Mouse (Mus musculus): ENCODE data around the gene Nme2. TPM values are rescaled to one million over a fixed set of nuclear protein-coding genes. Genes with fewer than 3 reads are reported as not detected.

The Nme2 gene
- polyA plus RNA-seq, 1 experiment from 2014 or later: 124 TPM

GRCm38 (mm10) chr11:93908829-93909228 is 47.2 kb downstream of the Nme2 start:
- no peak for ATAC-seq (ENCODE audit: low FRiP score)

GRCm38 (mm10) chr11:93907839-93908238 is 48.2 kb downstream of the Nme2 start:
- Histone ChIP-seq H3K4me2 (replicated peaks) (no peak overlapping the region), H3K4me1 (no peaks in the 10 kb centered on the region), H3K9ac (no peak overlapping the region), H3K36me3 (peaks cover 59% of the 10 kb centered on the region), H3K9me3 (replicated peaks) (no peaks in the 10 kb centered on the region), H3K4me3 (no peak overlapping the region), H3K27me3 (no peaks in the 10 kb centered on the region), H3K27ac (no peak overlapping the region)
- WGBS: 87% methylated on average over 3 of the region's 3 CpGs
- ATAC-seq (ENCODE audit: low FRiP score): no peak

More at GRCm38 (mm10) chr11:93908829-93909228, 47.2 kb downstream of the Nme2 start:
- Histone ChIP-seq H3K4me3 (no peak overlapping the region), H3K27ac (no peak overlapping the region), H3K9ac (no peak overlapping the region), H3K4me1 (no peaks in the 10 kb centered on the region), H3K9me3 (replicated peaks) (no peaks in the 10 kb centered on the region), H3K4me2 (replicated peaks) (no peak overlapping the region), H3K36me3 (peaks cover 65% of the 10 kb centered on the region), H3K27me3 (no peaks in the 10 kb centered on the region)
- 94% methylated on average over 9 of the region's 9 CpGs for WGBS

- WGBS: 90% methylated on average over 4 of the region's 4 CpGs
- H3K27ac ChIP-seq: no peak overlapping the region
- H3K4me2 ChIP-seq (replicated peaks): no peak overlapping the region
- peaks cover 57% of the 10 kb centered on the region for H3K36me3 ChIP-seq
- no peaks in the 10 kb centered on the region for H3K27me3 ChIP-seq
- H3K4me1 ChIP-seq: no peaks in the 10 kb centered on the region
- no peak for ATAC-seq (ENCODE audit: low FRiP score)
- H3K4me3 ChIP-seq: no peak overlapping the region
- no peaks in the 10 kb centered on the region for H3K9me3 ChIP-seq (replicated peaks)
- H3K9ac ChIP-seq: no peak overlapping the region
Measured at GRCm38 (mm10) chr11:93906834-93907233, 49.2 kb downstream of the Nme2 start.

Other genes starting within 250 kb of the Nme2 start
- gene Utp18, start 70.5 kb downstream of the Nme2 start, polyA plus RNA-seq (2016; fragmentation: Nextera tagmentation; extraction: Ambion mirVana): 40.5 and 42.6 TPM in 2 replicates
- gene Mbtd1, start 70.4 kb downstream of the Nme2 start, polyA plus RNA-seq (2016; fragmentation: Nextera tagmentation; extraction: Ambion mirVana): 50.1 and 54.0 TPM in 2 replicates
- gene Gm20390, start 12.0 kb upstream of the Nme2 start, polyA plus RNA-seq (2016; fragmentation: Nextera tagmentation; extraction: Ambion mirVana): 327 and 355 TPM in 2 replicates
- 172 and 210 TPM in 2 replicates for gene Nme1, start 12.3 kb upstream of the Nme2 start, polyA plus RNA-seq (2016; fragmentation: Nextera tagmentation; extraction: Ambion mirVana)
- gene Spag9, start 39.8 kb upstream of the Nme2 start, polyA plus RNA-seq (2016; fragmentation: Nextera tagmentation; extraction: Ambion mirVana): 119 and 123 TPM in 2 replicates

All from hindbrain, embryonic 12.5 days (tissue).